Mouse (Mus musculus) ES-E14 (cell line): ENCODE measurements around the gene Hoxa3.

Experiments
- HCFC1 ChIP-seq: IDR thresholded peaks from 2 replicates; pipeline ENCODE4 v1.6.1; 2012; ENCODE audit warnings: low read length, inconsistent platforms, borderline replicate concordance; ENCODE audit not compliant: insufficient read depth
- MAFK ChIP-seq: IDR thresholded peaks from 2 replicates; pipeline ENCODE4 v1.6.1; 2014; ENCODE audit warnings: mild to moderate bottlenecking, low read depth, low read length, inconsistent platforms; ENCODE audit not compliant: insufficient read depth

- no peak for TF ChIP-seq MAFK
- TF ChIP-seq HCFC1 = no peak
These were observed 36.7 kb upstream of the Hoxa3 start for GRCm38 (mm10) chr6:52249826-52250225.
